Mouse (Mus musculus): ENCODE data around the gene Tspan9. TPM values are rescaled to one million over a fixed set of nuclear protein-coding genes. Genes with fewer than 3 reads are reported as not detected.

The Tspan9 gene
- total RNA-seq, 2 experiments from 2014 or later: 53.0 to 57.6 TPM

- TF ChIP-seq CTCF (IDR thresholded peaks at IDR 0.05): no peak
- DNase-seq (ENCODE audit: extremely low spot score in 1 of 2, low spot score in 2 of 2): no peak
- intact Hi-C loops (cut with DNase I): no loop called here
- Histone ChIP-seq H3K4me3 (no peak overlapping the region), H3K27ac (no peak overlapping the region)
Observed at GRCm38 (mm10) chr6:127978941-127979340, 164.5 kb downstream of the Tspan9 start.

- intact Hi-C loops (cut with DNase I): no loop called here
Observed at GRCm38 (mm10) chr6:127976695-127977094, 166.7 kb downstream of the Tspan9 start.

DNA sequence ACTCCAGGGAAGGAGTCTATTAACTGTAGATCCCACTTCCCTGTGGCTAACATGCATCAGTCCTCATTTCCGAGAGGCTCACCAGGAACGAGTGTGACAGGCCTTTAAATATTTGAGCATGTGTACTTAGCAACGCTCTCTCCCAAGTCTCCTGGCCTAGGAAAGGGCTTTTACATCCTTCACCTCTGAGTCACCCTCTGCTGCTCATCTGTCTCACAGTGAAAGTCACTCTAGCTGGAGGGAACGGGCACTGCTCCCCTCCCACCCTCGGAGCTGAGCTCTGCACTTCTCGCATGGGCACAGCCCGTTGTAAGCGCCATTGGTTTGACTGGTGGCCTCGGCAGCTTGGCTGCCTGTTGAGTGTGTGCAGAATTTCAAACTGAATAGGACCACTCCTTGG is 169.4 kb downstream of the Tspan9 start:
- Histone ChIP-seq H3K27ac (no peak overlapping the region), H3K4me3 (no peak overlapping the region)
- DNase-seq (ENCODE audit: extremely low spot score in 1 of 2, low spot score in 2 of 2): no peak
- intact Hi-C loops (cut with DNase I): no loop called here
- no peak for TF ChIP-seq CTCF (IDR thresholded peaks at IDR 0.05)

More at GRCm38 (mm10) chr6:127976695-127977094, 166.7 kb downstream of the Tspan9 start:
- no peak for DNase-seq (ENCODE audit: extremely low spot score in 1 of 2, low spot score in 2 of 2)
- H3K27ac ChIP-seq: no peak overlapping the region
- no peak overlapping the region for H3K4me3 ChIP-seq
- no peak for TF ChIP-seq CTCF (IDR thresholded peaks at IDR 0.05)

GRCm38 (mm10) chr6:127973553-127973952 is 169.8 kb downstream of the Tspan9 start:
- Histone ChIP-seq H3K27ac (no peak overlapping the region), H3K4me3 (no peak overlapping the region)
- intact Hi-C loops (cut with DNase I): no loop called here
- DNase-seq (ENCODE audit: extremely low spot score in 1 of 2, low spot score in 2 of 2): no peak
- TF ChIP-seq CTCF (IDR thresholded peaks at IDR 0.05): no peak

GRCm38 (mm10) chr6:127971931-127972330 is 171.5 kb downstream of the Tspan9 start:
- intact Hi-C loops (cut with DNase I): loop anchor here (2.0 kb wide), 2 partner anchors 61 to 173 kb away; no protein-coding TSS in a partner anchor
- no peak for DNase-seq (ENCODE audit: extremely low spot score in 1 of 2, low spot score in 2 of 2)
- Histone ChIP-seq H3K4me3 (no peak overlapping the region), H3K27ac (no peak overlapping the region)
- TF ChIP-seq CTCF (IDR thresholded peaks at IDR 0.05): no peak

DNA sequence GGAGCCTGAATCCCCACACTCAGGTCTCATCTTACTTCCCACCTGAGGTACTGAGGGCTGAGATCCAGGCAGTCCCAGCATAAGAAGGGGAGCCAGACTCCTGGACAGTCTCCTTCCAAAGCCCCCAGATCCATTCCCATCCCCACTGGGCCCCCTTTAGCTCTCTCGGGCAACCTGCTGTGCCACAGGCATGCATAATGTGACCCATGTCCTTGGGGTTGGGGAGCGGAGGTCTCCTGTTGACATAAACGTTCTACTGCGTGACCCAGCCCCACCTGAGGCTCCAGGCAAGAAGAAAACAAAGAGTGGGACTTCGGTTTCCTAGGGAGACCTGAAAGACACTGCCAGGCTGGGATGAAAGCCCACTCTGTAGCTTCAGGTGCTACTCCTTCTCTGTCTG is 172.5 kb downstream of the Tspan9 start:
- Histone ChIP-seq H3K4me3 (no peak overlapping the region), H3K27ac (no peak overlapping the region)
- no peak for TF ChIP-seq CTCF (IDR thresholded peaks at IDR 0.05)
- DNase-seq (ENCODE audit: extremely low spot score in 1 of 2, low spot score in 2 of 2): no peak
- intact Hi-C loops (cut with DNase I): loop anchor here (1.0 to 2.0 kb wide), 3 partner anchors 62 to 174 kb away; no protein-coding TSS in a partner anchor

DNA sequence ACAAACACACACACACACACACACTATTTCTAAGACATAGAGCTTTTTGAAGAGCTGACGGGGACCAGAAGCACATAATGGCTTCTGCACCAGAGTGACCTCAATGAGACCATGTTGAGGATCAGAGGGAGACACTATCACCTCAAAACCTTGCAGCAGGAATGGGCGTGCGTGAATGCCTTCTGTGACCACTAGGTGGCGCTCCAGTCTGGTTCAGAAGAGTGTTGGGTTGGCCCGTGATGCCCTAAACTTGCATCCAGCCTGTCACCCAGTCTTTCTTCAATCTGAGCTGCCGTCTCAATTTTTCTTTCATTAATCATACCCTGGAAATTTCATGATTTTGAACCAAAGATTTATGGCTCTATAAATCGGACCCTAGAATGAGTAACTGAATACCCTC is 173.3 kb downstream of the Tspan9 start:
- TF ChIP-seq CTCF (IDR thresholded peaks at IDR 0.05): peak; percentile 95
- intact Hi-C loops (cut with DNase I): loop anchor here (1.0 to 2.0 kb wide), 3 partner anchors 63 to 175 kb away; no protein-coding TSS in a partner anchor
- no peak overlapping the region for H3K4me3 ChIP-seq
- peak; percentile 83 to 88 for DNase-seq (ENCODE audit: extremely low spot score in 1 of 2, low spot score in 2 of 2)
- H3K27ac ChIP-seq: no peak overlapping the region

DNA sequence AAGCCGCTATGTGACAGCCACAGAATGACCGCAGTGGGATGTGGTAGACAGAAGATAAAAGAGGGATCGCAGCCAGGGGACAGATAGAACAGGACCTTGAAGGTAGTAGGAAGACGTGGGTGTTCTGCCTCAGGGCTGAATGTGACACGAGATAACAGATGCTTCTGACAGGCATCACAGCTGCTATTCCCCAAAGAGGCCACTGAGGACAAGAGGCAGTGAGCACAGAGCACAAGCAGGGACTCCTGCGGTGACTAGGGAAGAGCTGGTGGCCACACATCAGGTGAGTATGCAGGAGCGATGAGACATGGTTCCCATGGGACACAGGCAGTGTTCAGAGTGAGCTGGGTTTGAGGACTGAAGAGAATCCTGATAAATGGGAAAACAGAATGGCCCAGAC is 173.7 kb downstream of the Tspan9 start:
- Histone ChIP-seq H3K4me3 (no peak overlapping the region), H3K27ac (no peak overlapping the region)
- intact Hi-C loops (cut with DNase I): loop anchor here (1.0 to 10.0 kb wide), 4 partner anchors 63 to 335 kb away; partner anchors contain the start of gene Tead4
- DNase-seq (ENCODE audit: extremely low spot score in 1 of 2, low spot score in 2 of 2): no peak
- no peak for TF ChIP-seq CTCF (IDR thresholded peaks at IDR 0.05)

- H3K27ac ChIP-seq: no peak overlapping the region
- intact Hi-C loops (cut with DNase I): loop anchor here (10.0 kb wide), 1 partner anchor 339 kb away; the partner anchor contains the start of gene Tead4
- peak; percentile 67 for TF ChIP-seq CTCF (IDR thresholded peaks at IDR 0.05)
- peak; percentile 66 to 67 for DNase-seq (ENCODE audit: extremely low spot score in 1 of 2, low spot score in 2 of 2)
- no peak overlapping the region for H3K4me3 ChIP-seq
Observed at GRCm38 (mm10) chr6:127965497-127965896, 177.9 kb downstream of the Tspan9 start.

GRCm38 (mm10) chr6:127960203-127960602 is 183.2 kb downstream of the Tspan9 start:
- Histone ChIP-seq H3K4me3 (no peak overlapping the region), H3K27ac (no peak overlapping the region)
- intact Hi-C loops (cut with DNase I): loop anchor here (10.0 kb wide), 1 partner anchor 345 kb away; the partner anchor contains the start of gene Tead4
- no peak for TF ChIP-seq CTCF (IDR thresholded peaks at IDR 0.05)
- no peak for DNase-seq (ENCODE audit: extremely low spot score in 1 of 2, low spot score in 2 of 2)

GRCm38 (mm10) chr6:127956172-127956571 is 187.2 kb downstream of the Tspan9 start:
- intact Hi-C loops (cut with DNase I): no loop called here
- Histone ChIP-seq H3K27ac (no peak overlapping the region), H3K4me3 (no peak overlapping the region)
- no peak for DNase-seq (ENCODE audit: extremely low spot score in 1 of 2, low spot score in 2 of 2)
- TF ChIP-seq CTCF (IDR thresholded peaks at IDR 0.05): no peak

GRCm38 (mm10) chr6:127953071-127953470 is 190.3 kb downstream of the Tspan9 start:
- Histone ChIP-seq H3K27ac (no peak overlapping the region), H3K4me3 (no peak overlapping the region)
- intact Hi-C loops (cut with DNase I): no loop called here
- DNase-seq (ENCODE audit: extremely low spot score in 1 of 2, low spot score in 2 of 2): no peak
- no peak for TF ChIP-seq CTCF (IDR thresholded peaks at IDR 0.05)

- intact Hi-C loops (cut with DNase I): no loop called here
- Histone ChIP-seq H3K4me3 (no peak overlapping the region), H3K27ac (no peak overlapping the region)
- TF ChIP-seq CTCF (IDR thresholded peaks at IDR 0.05): no peak
- DNase-seq (ENCODE audit: extremely low spot score in 1 of 2, low spot score in 2 of 2): no peak
Observed at GRCm38 (mm10) chr6:127949885-127950284, 193.5 kb downstream of the Tspan9 start.

All from left cerebral cortex, adult 2 months (tissue).